Mouse (Mus musculus) lung, postnatal 25 days (tissue): ENCODE measurements around the gene Neurod6.

Experiments
- DNase-seq: peaks from one replicate; pipeline ENCODE4 v3.0.0; 2022; ENCODE audit warnings: low spot score

The Neurod6 gene

DNA sequence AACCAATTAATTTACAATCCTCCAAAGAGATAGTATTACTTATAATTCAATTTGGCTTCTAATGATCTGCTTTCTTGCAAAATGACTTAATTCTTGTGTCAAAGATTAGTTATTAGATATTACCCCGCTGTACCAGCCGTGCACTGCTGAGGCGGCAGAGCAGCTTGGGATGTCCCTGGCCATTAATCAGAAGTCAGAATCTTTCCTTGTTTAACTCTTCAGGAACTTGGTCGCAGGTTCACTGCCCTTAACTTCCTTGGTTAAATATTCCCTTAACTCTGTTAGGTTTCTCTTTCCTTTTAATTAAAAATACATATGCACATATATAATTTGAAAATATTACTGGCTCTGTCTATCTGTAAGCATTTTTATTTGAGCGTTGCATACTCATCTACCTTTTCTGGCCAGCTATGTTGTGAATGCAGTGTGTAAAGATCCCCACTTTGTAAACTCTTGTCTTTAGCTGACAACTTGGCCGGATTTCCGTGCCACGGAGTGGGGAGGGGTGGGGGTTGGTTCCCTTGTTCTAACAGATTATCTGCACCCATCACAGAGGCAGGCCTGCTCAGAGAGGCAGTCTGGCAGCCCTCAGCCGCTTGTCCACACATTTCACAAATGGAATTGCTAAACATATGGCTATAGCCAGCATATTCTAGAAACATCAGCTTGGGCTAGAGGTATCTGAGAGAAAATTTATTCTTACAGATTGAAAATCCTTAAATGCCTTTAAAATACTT is 34.1 kb downstream of the Neurod6 start:
- DNase-seq: no peak

DNA sequence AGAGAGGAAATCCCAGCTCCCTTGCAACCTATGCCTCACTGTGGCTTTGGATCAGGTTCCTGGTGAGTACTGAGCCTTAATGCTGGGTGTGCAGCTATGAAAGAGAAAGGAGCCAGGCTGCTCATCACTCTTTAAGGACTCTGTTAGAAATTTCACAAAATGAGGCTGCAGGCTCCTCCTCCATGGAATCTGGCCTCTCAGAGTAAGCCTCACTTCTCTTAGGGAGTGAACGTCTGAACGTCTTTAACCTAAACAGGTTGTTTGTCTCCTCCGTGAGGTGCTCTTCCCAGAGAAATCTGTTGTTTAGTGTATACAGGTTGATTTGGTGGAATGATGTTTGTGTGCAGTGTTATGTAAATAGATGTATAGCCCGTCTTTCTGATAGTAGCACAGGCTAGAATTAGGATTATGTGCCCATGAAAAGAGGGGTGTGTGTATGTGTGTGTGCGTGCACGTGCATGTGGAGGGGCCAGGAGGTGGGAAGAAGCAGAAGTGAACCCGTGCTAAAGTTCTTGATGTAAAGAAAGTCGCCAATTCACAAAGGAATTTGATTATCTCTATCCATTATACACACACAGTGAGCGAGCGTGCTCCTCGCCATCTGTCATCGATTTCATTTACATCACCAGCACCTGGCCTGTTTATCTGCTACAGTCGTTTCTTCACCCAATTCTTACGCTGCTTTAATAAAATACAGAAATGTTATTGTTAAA is 34.8 kb downstream of the Neurod6 start:
- no peak for DNase-seq

DNA sequence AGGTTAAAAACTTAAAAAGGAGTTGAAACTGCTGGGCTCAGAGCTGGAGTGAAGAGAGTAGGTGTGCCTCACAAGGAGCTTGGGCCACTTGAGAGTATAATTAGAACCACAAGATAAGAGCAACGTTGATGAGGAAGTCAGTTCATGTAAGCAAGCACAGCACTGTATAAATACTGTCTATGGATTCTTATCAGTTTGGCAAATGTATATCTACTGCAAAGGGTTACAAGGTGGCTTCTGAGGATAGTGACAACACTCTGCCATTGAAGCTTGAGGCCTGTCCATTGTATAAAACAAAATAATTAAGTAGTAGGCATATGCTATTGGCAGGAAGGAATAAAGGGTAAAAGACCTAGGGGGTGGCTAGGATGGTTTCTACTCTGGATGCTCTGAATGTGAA is 46.4 kb downstream of the Neurod6 start:
- DNase-seq: no peak
